Mouse (Mus musculus): ENCODE measurements at regions not wholly inside any gene's neighbourhood (a gene's known extent, or its start where the extent isn't known, plus 50 kb on each side); places are given as distances from the start of the nearest gene placed in this dataset.
A peak's percentile ranks its signal among the peaks of the same experiment; 100 is the strongest.

DNA sequence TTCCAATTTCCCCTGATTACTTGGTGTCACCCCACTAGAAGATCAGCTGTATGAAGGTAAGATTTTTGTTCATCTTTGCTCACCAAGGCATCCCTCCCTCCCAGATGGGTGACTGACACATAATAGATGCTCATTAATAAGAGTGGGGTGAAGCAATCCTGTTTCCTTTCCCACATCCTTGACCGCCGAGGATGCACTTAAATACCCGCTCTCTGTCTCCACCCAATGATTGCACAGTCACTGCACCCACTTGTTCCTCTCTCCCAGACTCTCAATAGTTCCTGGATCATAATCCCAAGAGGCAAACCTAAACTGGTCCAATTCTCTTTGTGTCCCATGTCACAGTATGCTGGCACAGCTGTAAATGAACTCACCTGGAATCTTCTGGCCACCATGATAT lies 86.4 kb upstream of the Ccn6 start:
- DNase-seq (ENCODE audit: low read depth) = no peak

DNA sequence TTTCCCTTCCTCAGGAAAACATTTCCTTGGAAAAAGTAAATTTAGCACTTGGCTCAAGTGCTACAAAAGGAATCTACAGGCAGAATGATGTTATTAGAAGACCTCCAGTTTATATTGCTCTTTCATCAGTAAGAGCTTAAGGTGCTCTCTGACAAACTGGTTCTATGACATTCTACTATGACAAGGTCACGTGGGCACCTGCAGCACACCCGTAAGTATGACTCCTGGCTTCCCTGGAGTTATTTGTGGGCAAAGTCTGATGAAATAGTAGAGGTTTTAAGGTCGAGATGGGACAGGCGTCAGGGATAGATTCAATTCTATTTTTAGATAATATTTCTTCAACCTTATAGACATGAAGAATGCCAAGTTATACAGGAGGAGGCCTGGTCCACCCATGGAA lies 84.9 kb upstream of the Ccn6 start:
- no peak for DNase-seq (ENCODE audit: low read depth)

DNA sequence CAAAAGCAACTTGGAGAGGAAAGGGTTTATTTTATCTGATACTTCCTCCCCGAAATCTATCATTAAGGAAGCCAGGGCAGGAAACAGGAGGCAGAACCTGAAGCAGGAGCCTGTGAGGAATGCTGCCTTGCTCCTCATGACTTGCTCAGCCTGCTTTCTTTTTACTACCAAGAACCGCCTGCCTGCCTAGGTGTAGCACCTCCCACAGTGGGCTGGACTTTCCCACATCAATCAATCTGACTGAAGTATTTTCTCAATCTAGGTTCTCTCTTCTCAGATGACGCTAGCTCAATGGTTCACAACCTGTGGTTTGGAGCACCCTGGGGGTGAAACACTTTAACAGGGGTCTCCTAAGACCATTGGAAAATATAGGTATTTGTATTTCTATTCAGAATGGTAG lies 83.4 kb upstream of the Ccn6 start:
- no peak for DNase-seq (ENCODE audit: low read depth)

DNA sequence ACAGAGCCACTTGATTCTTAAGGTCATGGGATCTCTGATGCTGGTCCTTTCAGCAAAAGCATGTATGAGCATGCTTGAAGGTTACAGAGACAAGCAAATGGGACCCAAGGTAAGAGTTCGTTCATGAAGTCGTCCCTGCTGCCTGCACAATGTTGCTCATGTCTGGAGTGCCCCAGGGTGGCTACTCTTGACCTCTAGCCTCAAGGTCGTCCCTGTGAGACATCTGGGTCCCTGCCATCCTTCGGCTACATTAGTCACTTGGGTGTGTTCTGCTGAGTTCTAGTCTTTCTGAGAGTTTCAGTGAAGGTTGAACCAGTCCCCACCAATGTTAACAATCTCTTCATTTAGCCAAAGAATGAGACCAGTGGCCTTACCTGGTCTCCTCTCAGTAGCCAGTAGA lies 81.5 kb upstream of the Ccn6 start:
- DNase-seq (ENCODE audit: low read depth) = no peak

DNA sequence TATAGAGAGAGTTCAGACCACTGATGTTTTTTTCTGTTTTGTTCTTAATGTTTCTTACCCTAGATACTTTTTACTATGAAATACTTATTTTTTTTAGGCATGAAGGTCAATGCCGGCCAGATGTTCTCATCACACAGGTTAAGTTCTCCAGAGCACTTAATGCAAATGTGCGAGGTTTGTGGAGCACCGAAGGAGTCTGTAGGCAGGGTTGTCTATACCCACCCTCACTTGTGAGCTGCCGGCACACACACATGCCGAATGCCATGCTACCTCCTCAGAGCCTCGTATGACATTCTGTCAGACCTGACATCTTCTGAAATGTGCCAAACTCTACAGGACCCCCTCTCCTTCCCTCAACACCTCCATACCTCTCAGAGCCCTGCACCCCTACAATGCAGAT lies 80.5 kb upstream of the Ccn6 start:
- no peak for DNase-seq (ENCODE audit: low read depth)

DNA sequence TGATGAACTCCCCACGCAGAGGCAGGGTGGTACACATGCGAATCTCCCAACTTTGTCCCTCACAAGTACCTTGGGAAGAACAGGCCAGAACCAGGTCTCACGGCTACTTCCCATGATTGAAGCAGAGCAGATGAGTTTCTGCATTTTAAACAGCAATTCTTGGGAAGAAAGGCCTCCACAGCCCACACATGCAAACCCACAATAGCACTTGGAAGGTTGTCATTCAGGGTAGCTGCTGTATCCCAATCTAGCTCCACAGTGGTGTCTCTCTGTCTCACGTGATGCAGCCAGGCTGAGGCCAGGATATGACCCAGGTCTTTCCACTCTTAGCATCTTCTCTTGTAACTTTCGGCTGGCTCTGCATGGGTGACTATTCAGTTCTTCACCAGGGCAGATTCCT lies 78.8 kb upstream of the Ccn6 start:
- no peak for DNase-seq (ENCODE audit: low read depth)

DNA sequence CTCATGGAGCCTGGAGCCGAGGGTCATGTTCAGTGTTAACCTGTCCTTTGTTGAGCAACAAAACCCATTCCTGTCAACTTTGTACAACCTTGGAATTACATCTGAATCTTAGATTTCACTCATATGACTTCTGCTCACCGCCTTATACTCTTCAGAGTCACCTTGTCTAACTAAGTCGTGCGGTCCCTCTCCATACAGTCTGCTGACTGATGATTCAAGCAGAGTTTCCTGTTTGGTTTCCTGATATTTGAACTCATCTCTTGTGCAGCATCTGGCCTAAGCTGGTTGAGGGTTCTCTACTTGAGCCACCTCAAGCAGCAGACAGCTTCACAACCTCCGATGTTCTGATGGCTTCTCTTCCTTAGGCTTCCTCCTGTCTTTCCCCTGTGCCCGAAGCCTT lies 78.3 kb upstream of the Ccn6 start:
- DNase-seq (ENCODE audit: low read depth) = no peak

DNA sequence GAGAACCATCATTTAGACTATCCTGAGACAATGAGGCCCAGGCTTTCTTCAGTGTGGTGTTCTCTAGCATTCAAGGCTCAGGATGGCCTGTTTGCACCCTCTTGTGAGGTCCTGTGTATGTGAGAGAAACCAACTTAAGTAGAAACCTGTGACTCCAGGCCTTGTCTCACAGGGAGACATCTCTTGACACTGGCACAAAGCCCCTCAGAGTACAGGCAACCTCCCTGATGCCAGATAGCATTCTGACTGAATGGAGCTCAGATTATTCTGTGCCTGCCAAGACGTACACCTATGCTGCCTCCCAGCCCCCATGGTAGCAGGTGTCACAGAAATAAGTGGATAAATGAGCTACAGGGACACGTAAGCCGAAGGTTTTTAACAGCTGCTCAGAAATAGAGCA lies 77.9 kb upstream of the Ccn6 start:
- DNase-seq (ENCODE audit: low read depth) = no peak

DNA sequence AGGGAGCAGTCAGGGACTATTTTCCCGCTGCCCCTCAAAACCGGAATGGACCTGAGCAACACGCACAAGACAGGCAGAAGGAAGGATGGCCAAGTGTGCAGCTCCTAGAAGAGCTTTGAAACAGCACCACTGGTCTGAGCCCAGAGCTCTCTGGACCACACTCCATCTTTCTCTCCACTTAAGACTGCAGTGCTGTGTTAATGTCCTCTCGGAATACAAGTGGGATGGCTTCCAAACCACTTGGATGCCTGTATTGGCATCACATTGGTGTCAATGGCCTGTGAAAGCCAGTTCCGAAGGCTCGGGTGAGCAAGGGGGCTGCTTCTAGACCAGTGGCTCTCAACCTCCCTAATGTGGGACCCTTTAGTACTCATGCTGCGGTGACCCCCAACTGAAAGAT lies 77.4 kb upstream of the Ccn6 start:
- DNase-seq (ENCODE audit: low read depth) = no peak

DNA sequence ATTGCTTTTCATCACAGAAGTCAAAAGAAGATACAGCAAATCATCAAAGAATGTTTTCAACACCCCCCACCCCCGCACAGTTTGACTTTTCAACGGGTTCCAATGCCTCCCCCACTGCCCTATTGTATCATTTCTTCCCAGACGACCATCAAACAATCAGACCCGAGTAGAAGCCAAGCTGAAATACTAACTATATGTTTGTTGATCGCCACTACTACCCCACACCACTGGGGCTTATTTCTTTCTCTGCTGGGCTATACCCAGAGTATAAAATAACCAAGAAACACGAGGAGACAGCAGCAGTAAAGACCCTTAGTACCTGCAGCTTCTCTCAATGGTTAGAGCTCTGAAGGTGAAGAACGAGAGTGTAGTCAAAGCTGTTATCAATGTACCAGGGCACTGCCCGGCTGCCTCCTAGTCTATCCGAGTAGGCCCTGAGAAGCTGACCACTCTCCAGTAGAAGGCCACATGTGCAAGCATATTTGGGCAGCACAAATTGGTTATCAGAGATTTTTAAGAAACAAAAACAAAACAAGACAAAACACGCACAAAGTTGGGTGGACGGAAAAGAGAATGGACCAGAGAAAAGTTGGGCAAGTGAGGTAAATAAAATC lies 76.7 kb upstream of the Ccn6 start:
- DNase-seq (ENCODE audit: low read depth) = no peak

DNA sequence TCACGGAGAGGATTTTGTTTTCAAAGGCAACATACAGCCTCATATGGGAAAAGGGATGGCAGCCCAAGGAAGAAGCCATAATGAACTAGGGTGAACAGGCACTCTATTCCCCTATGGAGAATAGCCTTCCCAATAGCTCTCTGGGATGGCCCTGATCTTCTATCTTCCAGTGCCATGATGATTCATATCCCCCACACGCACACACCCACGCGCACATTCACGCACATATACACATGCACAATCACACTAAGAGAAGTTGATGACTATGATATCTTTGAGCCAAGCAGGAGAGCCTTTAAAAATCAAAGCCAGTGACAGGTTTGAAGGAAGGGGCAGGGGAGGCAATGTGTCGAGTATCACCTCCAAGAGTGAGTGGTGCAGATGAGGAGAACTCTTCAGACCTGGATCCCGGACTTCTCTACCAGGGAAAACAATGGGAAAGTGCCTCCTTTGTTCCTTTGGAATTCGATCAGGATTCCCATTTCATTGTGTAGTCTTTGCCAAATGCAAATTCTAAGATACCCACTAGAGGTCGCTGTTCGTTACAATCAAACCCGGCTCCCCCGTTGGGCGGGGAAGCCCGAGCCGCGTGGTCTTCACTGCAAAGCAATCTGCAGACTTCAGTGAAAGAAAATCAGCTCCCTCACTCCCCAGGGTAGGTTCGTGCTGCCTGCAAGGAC lies 76.0 kb upstream of the Ccn6 start:
- DNase-seq (ENCODE audit: low read depth) = peak; percentile 30

DNA sequence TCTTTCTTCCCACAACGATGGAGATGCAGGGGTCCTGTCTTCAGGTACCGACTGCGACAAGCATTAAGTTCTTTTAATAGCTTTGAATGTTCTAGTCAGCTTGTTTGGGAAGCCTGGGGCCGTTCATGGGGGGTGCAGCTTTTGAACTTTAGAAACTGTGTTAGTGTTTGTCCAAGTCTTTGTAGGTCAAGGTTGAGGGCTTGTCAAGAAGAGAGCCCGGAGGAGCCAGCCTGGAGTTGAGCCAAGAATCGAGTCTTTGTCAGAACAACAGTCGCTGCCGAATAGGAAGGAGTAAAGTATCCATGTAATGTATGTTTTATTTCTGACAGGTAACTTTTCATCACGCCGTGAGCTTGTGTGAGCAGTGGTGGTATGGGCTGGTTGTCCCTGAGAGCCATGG lies 75.0 kb upstream of the Ccn6 start:
- no peak for DNase-seq (ENCODE audit: low read depth)

DNA sequence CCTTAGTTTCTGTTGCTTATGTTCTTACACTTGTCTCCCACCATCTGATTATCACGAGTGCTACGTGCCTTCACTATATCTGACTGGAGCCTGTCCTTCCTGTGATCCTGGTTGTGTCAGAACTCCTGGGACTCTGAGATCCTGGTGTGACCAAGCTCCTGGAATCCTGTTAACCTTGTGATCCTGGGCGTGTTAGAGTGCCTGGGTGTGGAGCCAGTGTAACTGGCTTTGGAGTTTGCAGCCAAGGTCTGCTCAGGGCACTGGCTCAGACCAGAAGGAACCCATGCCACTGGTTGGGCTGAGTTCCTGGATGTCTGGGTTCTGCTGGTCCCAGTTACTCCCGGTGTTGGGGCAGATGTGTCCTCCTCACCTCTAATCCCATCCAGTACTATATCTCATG lies 74.0 kb upstream of the Ccn6 start:
- no peak for DNase-seq (ENCODE audit: low read depth)

DNA sequence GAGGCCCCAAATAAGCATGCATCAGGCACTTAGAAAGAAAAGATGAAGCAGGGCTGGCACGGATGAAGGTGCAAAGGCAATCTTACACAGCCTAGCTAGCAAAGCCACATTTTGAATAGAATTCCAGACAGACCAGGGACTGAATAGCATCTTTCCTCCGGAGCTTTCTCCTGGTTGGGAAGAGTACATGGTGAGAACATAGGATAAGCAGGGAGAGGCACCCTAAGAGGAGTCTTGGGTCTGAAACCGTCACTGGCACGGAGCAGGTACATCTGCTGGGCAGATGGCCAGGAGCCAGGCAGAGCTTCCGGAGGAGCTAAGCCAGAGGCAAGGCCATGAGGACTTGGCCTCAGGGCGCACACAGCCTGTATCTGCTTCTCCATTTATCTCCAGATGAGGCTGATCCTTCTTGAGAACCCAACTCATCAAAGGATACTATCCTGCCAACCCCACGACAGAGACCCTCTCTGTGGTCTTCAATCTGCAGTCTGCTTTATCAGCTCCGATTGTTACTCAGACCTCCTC lies 70.4 kb upstream of the Ccn6 start:
- DNase-seq (ENCODE audit: low read depth) = no peak

DNA sequence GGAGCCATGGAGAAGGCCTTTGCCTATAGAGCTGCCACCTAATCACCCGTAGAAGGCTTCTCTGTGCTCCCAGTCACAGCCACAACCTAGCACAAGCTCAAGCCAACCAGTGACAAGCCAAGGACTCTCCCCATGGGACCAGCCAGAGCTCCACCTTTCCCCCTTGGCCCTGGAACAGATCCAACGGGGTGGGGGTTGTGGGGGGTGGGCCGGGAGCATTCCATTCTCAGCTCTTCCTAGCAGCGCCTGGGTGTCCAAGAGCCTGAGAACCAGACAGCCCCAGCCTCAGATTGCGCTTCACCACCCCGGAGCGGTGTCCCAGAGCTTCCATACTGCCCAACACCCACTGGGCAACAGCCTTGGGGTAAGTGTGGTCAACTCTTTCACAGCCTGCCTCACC lies 69.6 kb upstream of the Ccn6 start:
- DNase-seq (ENCODE audit: low read depth) = no peak

DNA sequence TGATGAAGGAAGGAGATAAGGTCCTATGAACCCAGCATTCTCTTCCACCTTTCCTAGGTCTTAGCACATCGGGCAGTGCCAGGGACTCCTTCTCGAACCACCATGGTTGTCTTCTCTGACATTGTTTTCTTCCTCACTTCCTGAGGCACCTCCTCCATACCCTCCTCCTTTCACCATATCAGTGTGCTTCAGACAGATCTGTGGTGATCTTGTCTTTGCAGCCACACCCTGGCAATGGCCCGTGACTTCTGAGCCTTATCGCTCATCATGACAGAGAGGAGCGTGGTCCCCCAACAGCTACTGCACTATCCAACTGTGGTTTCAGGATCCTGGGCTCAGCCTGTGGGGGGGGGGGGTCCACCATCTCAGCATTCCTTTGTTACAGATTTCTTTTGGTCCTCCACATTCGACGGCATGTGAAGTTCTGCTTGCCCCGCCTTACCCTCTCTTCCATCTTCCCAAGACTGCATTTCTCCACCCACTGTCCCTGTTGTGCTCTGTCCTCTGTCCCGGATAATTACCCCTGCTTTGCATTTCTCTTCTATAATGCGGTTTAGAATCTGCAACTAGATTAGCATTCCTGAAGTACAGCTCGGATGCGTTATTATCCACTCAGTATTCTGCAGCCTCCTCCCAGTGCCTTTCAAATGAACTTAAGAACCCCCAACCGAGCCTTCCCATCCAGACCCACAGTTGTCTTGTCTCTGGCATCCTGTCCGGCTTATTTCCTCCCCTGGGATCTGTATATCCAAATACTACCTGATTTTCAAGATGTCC lies 67.2 kb upstream of the Ccn6 start:
- peak; percentile 24 for DNase-seq (ENCODE audit: low read depth)

DNA sequence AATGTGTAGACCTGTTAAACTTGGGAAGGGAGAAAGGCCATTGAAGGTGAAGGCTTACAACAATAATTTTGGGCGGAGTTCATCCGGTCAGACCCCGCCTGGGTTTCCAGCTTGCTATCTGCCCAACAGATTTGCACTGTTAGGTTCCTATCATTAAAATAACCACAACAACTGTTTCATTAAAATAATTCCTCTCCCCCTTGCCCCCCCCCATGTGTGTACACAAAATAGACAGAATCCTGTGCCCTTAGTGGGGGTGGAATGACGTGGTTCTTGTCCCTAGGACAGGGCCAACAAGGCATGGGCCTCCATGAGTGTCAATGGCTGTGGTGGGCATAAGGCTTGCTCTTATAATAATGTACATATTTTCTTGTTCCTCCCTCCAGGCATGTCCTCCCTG lies 65.6 kb upstream of the Ccn6 start:
- no peak for DNase-seq (ENCODE audit: low read depth)

DNA sequence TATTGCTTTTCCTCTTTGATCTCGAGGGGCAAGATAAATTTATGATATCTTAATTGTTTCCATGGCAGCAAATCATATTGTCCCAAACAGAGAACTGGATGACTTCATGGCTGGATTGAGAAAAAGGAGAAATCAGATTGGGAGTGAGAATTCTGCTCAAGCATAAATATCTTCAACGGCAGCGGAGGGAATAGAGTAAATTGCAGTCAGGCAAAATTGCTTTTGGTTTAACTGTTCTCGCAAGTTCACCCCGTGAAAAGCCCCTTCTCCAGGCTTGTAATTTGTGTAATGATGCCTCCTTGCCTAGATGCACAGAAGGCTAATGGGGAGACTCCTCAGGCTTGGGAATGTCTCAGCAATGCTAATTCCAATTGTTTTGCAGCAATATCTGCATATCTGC lies 64.4 kb upstream of the Ccn6 start:
- no peak for DNase-seq (ENCODE audit: low read depth)

DNA sequence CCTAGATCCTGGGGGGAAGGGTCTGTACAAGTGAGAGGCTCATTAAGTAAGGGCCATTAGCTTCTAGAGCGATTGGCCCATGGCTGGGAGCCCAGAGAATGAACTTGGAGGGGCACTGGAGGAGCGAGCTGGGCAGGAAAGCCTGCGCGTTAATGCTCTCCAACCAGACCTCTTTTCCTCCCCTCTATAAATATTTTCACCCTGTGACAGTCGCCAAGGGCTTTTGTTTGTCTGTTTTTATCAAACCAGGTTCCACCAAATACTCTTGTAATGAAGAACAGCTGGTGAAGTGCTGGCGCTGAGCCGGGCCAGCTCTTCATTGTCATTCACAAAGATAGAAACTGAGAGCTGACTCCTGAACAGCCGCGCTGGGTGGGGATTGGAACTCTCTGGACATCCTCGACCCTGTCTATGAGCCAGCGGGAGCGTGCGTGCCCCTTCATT lies 63.9 kb upstream of the Ccn6 start:
- no peak for DNase-seq (ENCODE audit: low read depth)

DNA sequence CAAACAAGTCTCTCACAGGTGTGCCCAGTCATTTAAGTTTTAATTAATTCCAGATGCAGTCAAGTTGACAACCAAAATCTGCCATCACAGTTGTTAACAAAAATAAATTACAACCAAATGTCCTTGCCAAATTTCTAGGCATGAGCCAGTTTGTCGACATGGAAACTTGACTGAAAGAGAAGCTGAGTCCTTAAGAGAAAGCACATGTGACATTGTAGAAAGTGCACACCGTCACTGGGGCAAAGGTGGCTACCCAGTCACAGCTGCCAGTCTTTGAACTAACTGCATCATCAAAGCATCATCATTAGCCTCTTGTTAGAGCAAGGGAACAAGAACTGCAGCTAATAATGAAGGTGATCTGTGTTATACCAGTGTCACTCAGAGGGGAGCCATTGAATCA lies 62.9 kb upstream of the Ccn6 start:
- DNase-seq (ENCODE audit: low read depth) = no peak

DNA sequence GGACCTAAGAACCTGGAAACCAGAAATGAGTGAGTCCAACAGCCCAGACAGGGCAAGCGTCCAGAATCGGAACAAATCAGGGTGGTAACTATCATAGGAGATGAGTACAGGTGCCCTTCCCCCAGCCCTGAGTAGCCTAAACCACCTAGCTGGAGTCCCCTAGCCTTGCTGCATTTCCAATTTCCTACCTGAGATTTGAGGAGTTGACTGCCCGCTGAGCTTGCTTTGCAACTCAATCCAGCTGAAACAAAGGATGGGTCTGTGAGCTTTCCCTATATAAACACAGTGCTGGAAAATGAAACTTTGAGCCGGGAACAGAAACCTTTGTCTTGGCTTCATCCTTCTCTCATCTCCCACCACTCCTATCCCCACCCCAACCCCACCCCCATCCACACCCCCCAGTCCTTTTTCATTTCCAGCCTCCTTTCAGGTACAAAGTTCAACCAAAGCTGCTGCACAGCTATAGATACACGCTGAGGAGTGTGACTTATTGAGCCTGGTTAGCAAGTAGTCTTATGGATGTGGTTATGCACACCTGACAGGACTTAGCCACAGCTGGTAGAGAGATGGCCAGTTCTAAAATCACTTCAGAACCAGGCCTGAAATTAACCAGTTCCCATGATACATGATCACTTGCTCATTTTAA lies 61.0 kb upstream of the Ccn6 start:
- DNase-seq (ENCODE audit: low read depth) = no peak

DNA sequence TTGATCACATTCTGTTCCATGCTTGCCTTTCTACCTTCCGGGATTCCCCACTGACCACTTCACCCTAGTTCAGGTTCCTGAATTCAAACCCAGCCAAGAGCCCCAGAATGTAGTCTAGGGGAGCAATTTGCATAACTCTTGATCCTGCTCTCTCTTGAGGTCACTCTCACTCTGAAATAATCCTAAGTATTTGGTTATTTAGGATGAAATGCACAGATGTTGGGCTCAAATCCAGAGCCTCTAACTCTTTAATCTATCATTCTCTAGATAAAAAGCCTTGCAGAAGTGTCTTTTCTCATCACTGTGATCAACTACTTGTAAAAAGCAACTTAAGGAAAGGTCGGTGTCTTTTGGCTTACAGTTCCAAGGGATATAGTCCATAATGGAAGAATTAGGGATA lies 57.4 kb upstream of the Ccn6 start:
- no peak for DNase-seq (ENCODE audit: low read depth)

DNA sequence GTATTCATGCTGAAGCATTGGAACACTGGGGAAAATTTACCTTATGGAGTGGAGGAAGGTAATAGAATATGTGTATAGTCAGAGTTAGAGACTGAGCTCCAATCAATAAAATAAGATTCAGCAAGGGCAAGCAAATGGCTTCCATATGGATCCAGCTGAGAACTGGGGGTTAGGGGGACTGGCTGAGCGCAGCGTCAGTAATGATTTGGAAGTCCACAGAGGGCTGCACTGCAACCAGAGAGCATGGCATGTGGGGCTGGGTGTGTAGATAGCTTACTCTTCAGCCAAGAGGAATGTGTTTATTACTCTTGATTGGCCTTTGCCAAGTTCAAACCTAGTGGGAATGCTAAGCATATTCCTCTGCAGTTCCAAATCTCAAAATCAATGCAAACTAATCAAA lies 55.8 kb upstream of the Ccn6 start:
- DNase-seq (ENCODE audit: low read depth) = no peak

Data from c-Kit-positive CD71-positive TER-119-negative erythroid progenitor cells, embryonic 14.5 days (primary cell).